Mouse (Mus musculus) brain, embryonic 14.5 days (tissue): Measurements from ENCODE around the gene Gnb3.

Source experiments
- CTCF ChIP-seq: fragments of 200-500 bp; IDR thresholded peaks from 2 replicates; pipeline ENCODE4 v1.5.1; 2012; ENCODE audit warnings: inconsistent platforms, mild to moderate bottlenecking, moderate library complexity, borderline replicate concordance; ENCODE audit not compliant: insufficient read depth, insufficient read length; ENCODE audit errors: extremely low read depth
- POLR2A ChIP-seq: fragments of 200-500 bp; IDR thresholded peaks from 2 replicates; pipeline ENCODE4 v1.6.1; 2012; ENCODE audit warnings: mild to moderate bottlenecking, inconsistent platforms, borderline replicate concordance; ENCODE audit not compliant: poor library complexity, insufficient read depth, insufficient read length, severe bottlenecking; ENCODE audit errors: extremely low read depth

- TF ChIP-seq CTCF = no peak
- TF ChIP-seq POLR2A = no peak
Measured at GRCm38 (mm10) chr6:124796200-124796599, 43.9 kb downstream of the Gnb3 start.
